Mouse (Mus musculus) cerebellum, postnatal 36 days (tissue): ENCODE measurements around the gene Slc22a14.
"Not testable (repeated sequence)": the region's sequence is repeated elsewhere in the genome, so short reads cannot be mapped to it uniquely, and the experiment has no call there.

Experiments used
- DNase-seq, 2 experiments: peaks; one replicate each; pipeline ENCODE4 v3.0.0; 2021 to 2022; ENCODE audit warnings: mixed read lengths in 2 of 2

Slc22a14 gene

GRCm38 (mm10) chr9:119321392-119322229 is 43.7 kb downstream of the Slc22a14 start:
- DNase-seq, result peak in 1 of 2 experiments; percentile 27

- no peak for DNase-seq
Observed at GRCm38 (mm10) chr9:119320946-119321345, 44.4 kb downstream of the Slc22a14 start.

GRCm38 (mm10) chr9:119320446-119320845 is 44.9 kb downstream of the Slc22a14 start:
- no peak for DNase-seq

GRCm38 (mm10) chr9:119318891-119319290 is 46.5 kb downstream of the Slc22a14 start:
- DNase-seq, result no peak

GRCm38 (mm10) chr9:119313096-119313495 is 52.3 kb downstream of the Slc22a14 start:
- DNase-seq, result peak; percentile 28 to 29

GRCm38 (mm10) chr9:119309067-119309466 is 56.3 kb downstream of the Slc22a14 start:
- DNase-seq, result no peak

- DNase-seq, result no peak
Observed at GRCm38 (mm10) chr9:119305863-119306262, 59.5 kb downstream of the Slc22a14 start.

- DNase-seq, result no peak
Observed at GRCm38 (mm10) chr9:119298563-119298962, 66.8 kb downstream of the Slc22a14 start.

- DNase-seq, result no peak
Observed at GRCm38 (mm10) chr9:119297696-119298095, 67.7 kb downstream of the Slc22a14 start.

GRCm38 (mm10) chr9:119290791-119291190 is 74.6 kb downstream of the Slc22a14 start:
- DNase-seq, result no peak

GRCm38 (mm10) chr9:119280894-119281682 is 84.3 kb downstream of the Slc22a14 start:
- DNase-seq, result no peak

- DNase-seq, result no peak
Observed at GRCm38 (mm10) chr9:119278031-119278430, 87.3 kb downstream of the Slc22a14 start.

- DNase-seq, result peak; percentile 45 to 61
Observed at GRCm38 (mm10) chr9:119276321-119276720, 89.0 kb downstream of the Slc22a14 start.

GRCm38 (mm10) chr9:119274814-119275213 is 90.5 kb downstream of the Slc22a14 start:
- not testable (repeated sequence) for DNase-seq

- no peak for DNase-seq
Observed at GRCm38 (mm10) chr9:119271496-119271895, 93.9 kb downstream of the Slc22a14 start.

GRCm38 (mm10) chr9:119268588-119269145 is 96.7 kb downstream of the Slc22a14 start:
- peak; percentile 8 to 9 for DNase-seq

- no peak for DNase-seq
Observed at GRCm38 (mm10) chr9:119268120-119268519, 97.2 kb downstream of the Slc22a14 start.

GRCm38 (mm10) chr9:119266121-119266395 is 99.3 kb downstream of the Slc22a14 start:
- DNase-seq, result not testable (repeated sequence)

- not testable (repeated sequence) for DNase-seq
Observed at GRCm38 (mm10) chr9:119265373-119266120, 99.8 kb downstream of the Slc22a14 start.

GRCm38 (mm10) chr9:119263067-119263466 is 102.3 kb downstream of the Slc22a14 start:
- DNase-seq, result no peak

- DNase-seq, result no peak
Observed at GRCm38 (mm10) chr9:119260825-119261224, 104.5 kb downstream of the Slc22a14 start.

GRCm38 (mm10) chr9:119258785-119259184 is 106.6 kb downstream of the Slc22a14 start:
- no peak for DNase-seq

GRCm38 (mm10) chr9:119258128-119258527 is 107.2 kb downstream of the Slc22a14 start:
- DNase-seq, result no peak
